Mouse (Mus musculus) fibroblast of lung, adult 2 months (primary cell): ENCODE measurements at regions not wholly inside any gene's neighbourhood (a gene's known extent, or its start where the extent isn't known, plus 50 kb on each side); places are given as distances from the start of the nearest gene placed in this dataset.
"Not testable (repeated sequence)": the region's sequence is repeated elsewhere in the genome, so short reads cannot be mapped to it uniquely, and the experiment has no call there.

Experiments used
- DNase-seq: peaks from one replicate; pipeline ENCODE4 v3.0.0-alpha.2; 2011; ENCODE audit warnings: low read depth

GRCm38 (mm10) chr5:12639549-12639948 is 256.4 kb downstream of the Sema3d start:
- DNase-seq: no peak

- no peak for DNase-seq
These were observed 263.1 kb downstream of the Sema3d start for GRCm38 (mm10) chr5:12646269-12646668.

GRCm38 (mm10) chr5:12673666-12674065 is 290.5 kb downstream of the Sema3d start:
- DNase-seq: no peak

GRCm38 (mm10) chr5:12674134-12674533 is 290.9 kb downstream of the Sema3d start:
- no peak for DNase-seq

GRCm38 (mm10) chr5:12676712-12677111 is 293.5 kb downstream of the Sema3d start:
- no peak for DNase-seq

GRCm38 (mm10) chr5:12714894-12715293 is 331.7 kb downstream of the Sema3d start:
- no peak for DNase-seq

- no peak for DNase-seq
These were observed 368.3 kb downstream of the Sema3d start for GRCm38 (mm10) chr5:12751514-12751913.

- DNase-seq: no peak
These were observed 365.6 kb upstream of the Sema3a start for GRCm38 (mm10) chr5:12759634-12760033.

GRCm38 (mm10) chr5:12767383-12767782 is 357.8 kb upstream of the Sema3a start:
- no peak for DNase-seq

- DNase-seq: no peak
These were observed 342.5 kb upstream of the Sema3a start for GRCm38 (mm10) chr5:12782681-12783080.

GRCm38 (mm10) chr5:12808729-12809128 is 316.5 kb upstream of the Sema3a start:
- DNase-seq: no peak

GRCm38 (mm10) chr5:12809884-12810283 is 315.3 kb upstream of the Sema3a start:
- DNase-seq: peak; percentile 10

GRCm38 (mm10) chr5:12847207-12847606 is 278.0 kb upstream of the Sema3a start:
- not testable (repeated sequence) for DNase-seq

GRCm38 (mm10) chr5:12856869-12857268 is 268.3 kb upstream of the Sema3a start:
- no peak for DNase-seq

GRCm38 (mm10) chr5:12868355-12869217 is 256.6 kb upstream of the Sema3a start:
- no peak for DNase-seq

- DNase-seq: no peak
These were observed 252.3 kb upstream of the Sema3a start for GRCm38 (mm10) chr5:12872888-12873287.

- DNase-seq: no peak
These were observed 247.5 kb upstream of the Sema3a start for GRCm38 (mm10) chr5:12877595-12878296.

GRCm38 (mm10) chr5:12892333-12892732 is 232.9 kb upstream of the Sema3a start:
- DNase-seq: no peak

- DNase-seq: no peak
These were observed 230.6 kb upstream of the Sema3a start for GRCm38 (mm10) chr5:12894638-12895037.

GRCm38 (mm10) chr5:12910741-12911140 is 214.5 kb upstream of the Sema3a start:
- DNase-seq: peak; percentile 15

GRCm38 (mm10) chr5:12914395-12914794 is 210.8 kb upstream of the Sema3a start:
- no peak for DNase-seq

- DNase-seq: no peak
These were observed 205.9 kb upstream of the Sema3a start for GRCm38 (mm10) chr5:12919335-12919734.

- no peak for DNase-seq
These were observed 202.3 kb upstream of the Sema3a start for GRCm38 (mm10) chr5:12922889-12923288.
